Mouse (Mus musculus) ES-E14 (cell line): ENCODE measurements around the gene C1qtnf5.

Experiments used
- CHD2 ChIP-seq: IDR thresholded peaks from 2 replicates; pipeline ENCODE4 v1.6.1; 2014; ENCODE audit warnings: mild to moderate bottlenecking, low read depth, low read length, inconsistent platforms
- ZNF384 ChIP-seq: IDR thresholded peaks from 2 replicates; pipeline ENCODE4 v1.6.1; 2012; ENCODE audit warnings: low read depth, low read length, inconsistent platforms

DNA sequence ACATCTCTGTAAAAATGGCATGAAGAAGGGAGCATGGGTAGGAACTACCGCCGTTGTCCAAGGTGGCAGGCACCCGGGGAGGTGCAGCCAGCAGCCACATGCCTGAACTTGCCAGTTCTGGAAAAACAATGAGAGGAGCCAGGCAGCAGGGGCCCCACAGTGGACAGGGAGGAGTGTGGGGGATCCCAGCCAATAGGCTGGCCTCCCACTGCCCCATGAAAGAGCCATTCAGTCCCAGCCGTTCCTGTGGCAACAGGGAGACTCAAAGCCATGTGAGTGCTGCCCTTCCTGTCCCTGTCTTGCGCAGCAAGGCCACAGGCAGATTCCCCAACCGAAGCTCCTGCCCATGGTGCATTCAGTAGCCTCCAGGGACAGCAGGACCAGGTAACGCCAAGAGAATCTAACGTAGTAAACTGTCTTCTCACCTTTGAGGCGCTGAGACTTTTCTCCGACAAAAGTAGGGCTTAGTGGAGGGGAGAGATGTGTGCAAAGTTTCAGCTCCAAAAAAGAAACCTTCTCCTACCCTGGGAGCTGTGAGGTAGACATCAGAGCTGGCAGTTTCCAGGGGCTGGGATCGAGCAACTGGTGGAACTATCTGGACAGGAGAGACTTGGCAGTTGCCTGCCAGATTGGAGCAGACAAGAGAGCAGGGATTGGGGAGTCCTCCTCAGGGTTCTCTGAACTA, 35.0 kb upstream of the C1qtnf5 start:
- no peak for TF ChIP-seq CHD2
- TF ChIP-seq ZNF384, result no peak
